Mouse (Mus musculus) layer of hippocampus, postnatal 36 days (tissue): ENCODE measurements around the gene Slc27a1. TPM values are rescaled to one million over a fixed set of nuclear protein-coding genes. Genes with fewer than 3 reads are reported as not detected.

Experiments used
- DNase-seq, 2 experiments: peaks; one replicate each; pipeline ENCODE4 v3.0.0; 2022
- microRNA-seq, 2 experiments: library from miRNA; unstranded; fragments of <30 nt; microRNA quantifications; one replicate each; pipeline ENCODE4 v1.2.0; 2021
- total RNA-seq, 2 experiments: library from RNA; stranded (reverse); gene quantifications; 2 replicates each; pipeline ENCODE4 v1.2.3; 2021

Gene Slc27a1
- total RNA-seq, 2 experiments from 2014 or later: 109 to 123 TPM

DNA sequence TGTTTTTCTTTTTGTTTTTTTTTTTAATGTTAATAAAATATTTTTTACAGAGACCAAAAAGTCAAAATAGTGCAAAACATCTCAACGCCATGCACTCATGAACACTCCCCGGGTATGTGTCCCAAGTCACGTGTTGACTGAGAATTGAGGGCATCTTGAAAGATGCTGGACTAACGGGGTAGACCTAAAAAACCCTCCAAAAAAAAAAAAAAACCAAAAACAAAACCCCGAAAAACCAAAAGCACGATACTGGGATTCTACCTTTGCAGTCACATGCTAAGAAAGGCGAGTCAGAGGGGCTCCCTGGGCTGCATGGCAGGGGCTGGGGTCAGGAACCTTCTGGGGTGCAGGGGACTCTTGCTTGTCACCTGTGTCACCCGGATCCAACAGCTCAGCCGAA is 58.1 kb downstream of the Slc27a1 start:
- no peak for DNase-seq

DNA sequence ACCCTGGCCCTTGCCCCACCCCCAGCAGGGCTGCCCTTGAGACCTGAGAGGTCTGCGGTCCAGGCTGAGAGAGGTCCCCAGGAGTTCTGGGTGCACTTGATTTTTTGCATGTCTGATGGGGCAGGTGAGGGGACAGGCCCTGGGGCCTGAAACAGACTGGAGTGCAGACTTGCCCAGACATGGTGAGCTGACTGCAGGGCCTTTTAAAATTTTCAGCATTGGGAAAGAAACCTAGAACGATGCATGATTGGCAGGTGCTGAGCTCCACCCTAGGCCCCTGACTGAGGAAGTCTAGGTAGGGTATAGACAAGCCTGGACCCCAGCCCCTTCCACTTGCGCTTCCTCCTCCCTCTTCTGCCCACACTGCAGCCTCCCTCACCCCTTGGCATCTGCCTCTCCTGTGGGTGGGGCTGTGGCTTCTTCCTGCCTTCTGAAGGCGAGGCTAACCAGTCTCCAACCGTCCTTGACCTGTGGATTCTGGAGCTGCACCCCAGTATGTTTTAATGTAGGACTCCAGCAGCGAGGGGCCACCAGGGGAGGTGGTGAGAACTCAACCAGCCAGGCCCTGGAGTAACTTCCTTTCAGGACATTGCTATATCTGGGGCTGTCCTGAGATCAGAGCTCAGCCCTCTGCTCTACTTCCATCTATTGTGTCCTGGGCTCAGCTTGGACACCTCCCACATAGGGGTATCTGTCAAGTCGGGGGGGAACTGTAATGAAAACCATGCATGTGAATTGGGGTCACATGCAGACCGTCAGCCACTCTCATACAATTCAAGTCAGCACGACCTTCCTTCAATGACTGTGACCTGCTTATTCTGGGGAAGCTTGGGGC is 58.8 kb downstream of the Slc27a1 start:
- no peak for DNase-seq

DNA sequence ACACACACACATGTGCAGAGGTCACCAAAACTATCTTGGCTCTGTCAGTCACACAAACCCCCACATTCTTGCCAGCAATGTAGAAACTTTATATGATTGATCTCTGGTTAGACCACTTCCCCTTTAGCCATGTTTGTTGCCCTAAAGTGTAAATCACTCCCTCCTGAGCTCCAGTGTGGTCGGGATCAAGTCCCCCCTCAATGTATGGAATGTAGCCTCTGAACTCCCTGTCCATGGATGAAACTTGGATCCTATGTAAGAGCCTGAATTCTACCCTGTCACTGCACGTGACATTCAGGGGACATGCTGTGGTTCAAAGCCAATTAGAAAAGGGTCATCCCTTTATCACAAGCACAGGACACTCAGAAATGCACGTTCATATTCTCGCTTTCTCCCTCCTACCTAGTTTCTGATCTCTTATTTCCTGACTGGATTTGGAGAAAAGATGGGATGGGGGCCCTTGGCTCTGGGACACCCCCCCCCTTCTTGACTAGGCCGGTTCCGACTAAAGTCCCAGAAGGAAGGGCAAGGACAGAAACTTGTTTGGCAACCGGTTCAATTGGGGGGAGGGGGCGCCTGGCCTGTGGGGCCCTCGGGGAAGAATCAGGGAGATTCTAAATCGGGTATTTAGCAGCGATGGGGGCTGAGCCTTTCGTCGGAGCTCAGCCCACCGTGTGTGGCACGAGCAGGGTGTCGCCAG is 59.9 kb downstream of the Slc27a1 start:
- no peak for DNase-seq

DNA sequence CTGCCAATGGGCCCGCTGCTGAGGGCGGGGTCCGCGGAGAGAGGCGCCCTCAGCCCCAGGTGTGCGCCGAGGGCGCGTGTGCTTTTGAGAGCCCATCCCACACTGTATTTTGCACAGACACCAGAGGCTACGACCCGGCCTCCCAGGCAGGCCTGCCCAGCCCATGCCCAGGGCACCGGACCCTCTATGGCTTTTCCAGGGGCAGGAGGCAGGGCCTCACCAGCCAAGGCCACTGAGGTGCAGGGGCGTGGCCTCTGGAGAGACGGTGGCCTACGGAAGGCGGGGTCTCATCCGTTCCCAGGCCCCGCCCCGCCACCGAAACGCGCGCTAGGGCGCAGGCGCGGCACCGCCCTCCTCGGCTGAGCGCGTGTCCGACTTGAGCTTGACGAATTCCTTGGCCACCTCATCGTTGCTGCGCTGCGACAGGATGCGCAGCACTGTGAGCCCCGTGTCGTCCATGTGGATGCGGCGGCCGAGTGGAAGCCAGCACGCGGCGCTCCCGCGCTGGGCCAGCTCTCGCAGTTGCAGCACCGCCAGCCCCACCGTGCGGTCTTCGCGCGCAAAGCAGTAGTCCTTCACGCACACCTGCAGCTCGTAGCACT is 60.5 kb downstream of the Slc27a1 start:
- peak; percentile 88 for DNase-seq

DNA sequence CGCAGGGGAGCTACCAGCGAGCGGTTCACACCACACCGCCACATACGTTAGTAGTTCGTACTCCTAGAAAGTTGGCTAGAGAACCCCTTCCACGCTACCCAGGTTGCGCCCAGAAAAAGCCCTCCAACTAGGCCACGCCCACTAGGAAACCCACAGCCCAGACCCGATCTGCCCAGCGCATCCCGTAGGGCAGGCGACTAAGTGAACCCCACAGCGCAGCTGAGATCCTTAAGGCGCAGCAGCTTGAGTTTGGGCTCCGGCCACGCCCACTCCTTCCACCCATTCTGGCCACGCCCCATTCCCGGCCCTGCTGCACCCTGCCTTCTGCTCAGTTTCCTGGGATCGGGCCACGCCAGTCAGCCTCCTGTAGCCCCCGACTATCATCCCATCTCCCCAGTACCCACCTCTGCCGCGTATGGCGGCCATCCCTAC is 61.1 kb downstream of the Slc27a1 start:
- DNase-seq: peak in 1 of 2 experiments; percentile 34

DNA sequence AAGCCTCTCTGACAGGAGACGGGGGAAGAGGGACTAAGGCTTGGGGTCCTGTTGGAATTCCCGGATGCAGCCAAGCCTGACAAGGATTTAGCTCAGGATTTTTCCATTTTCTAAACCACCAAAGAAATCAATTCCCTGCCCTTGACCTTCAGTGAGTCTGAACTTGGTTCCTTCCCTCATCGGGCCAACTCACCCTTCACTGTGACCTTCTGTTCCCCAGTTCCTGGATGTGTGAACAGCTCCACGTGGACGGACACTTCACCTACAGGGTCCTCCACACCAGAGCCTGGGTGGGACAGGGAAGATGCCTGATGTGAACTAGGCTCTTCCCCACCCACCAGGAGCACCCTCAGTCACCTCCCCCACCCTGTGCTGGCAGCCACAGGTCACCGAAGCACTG is 62.1 kb downstream of the Slc27a1 start:
- no peak for DNase-seq

DNA sequence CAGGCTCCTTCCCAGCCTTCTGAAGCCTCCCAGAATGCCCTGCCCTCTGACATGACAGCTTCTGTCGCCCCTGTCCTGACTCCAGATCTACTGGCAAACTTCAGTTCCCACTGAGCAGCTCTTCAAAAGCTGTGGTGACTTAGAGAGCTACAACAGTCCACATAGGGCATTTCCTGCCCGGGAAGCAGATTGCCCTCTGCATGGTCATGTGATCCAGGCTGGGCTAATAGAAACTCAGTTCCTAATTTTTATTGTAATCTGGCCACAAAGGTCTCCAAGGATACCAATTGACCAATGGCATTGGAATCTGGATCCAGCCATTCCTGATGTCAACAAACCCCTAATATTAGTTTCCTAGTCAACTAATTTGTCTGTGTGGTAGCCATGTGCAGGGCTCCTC is 63.2 kb downstream of the Slc27a1 start:
- no peak for DNase-seq

DNA sequence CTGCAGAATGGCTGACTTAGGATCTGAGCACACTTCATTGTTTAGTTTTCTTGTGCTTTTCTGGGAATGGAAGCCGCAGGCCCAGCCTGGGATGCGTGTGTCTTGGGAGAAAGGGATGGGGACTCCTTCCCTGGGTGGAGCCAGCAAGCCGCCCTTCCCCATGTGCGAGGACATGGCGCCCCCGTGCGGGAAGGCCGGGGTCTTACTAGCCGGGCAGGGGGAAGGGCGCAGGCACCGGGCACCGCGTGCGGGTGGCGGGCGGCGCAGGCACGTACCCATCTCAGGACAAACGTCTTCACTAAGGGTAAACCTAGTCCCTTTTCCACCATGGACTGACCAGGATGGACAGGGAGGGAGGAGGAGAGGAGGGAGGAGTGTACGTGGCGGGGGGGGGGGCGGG is 64.5 kb downstream of the Slc27a1 start:
- DNase-seq: no peak

DNA sequence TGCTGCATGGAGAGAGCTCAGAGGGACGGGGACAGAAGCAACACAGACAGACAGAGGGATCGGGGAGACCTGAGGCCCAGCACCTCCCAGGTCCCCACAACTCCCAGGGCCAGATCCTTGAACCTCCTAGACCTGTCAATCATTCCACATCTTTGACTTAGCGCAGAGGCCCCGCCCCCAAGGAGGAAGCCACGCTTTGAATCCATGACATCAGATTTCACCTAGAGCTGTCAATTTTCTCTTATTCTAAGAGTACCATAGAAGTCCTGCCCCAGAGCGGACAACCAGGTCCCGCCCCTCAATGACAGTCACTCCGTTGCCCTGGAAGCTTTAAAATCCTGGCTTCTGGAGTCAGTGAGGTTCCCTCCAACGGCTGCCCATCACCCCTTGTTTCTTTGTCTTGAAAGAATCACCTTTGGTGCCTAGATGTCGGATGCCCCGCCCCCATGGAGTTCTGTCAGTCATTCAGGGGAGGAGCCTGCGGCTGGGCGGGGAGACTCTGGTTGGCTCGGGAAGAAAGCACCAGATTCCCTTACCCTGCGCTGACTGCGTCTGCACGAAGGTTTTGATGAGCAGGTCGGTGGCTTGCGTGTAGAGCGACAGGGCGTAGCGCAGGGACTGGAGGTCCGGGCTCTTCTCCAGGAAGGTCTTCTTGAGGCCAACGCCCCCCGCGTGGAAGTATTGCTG is 65.4 kb downstream of the Slc27a1 start:
- no peak for DNase-seq

Small RNA genes lying within 50 kb of the gene (microRNA-seq; reads per million reads assigned to microRNA genes)
- 24.8 to 30.0 reads per million in 2 experiments for gene Mir6769b

Other genes with a start within 250 kb of the Slc27a1 start
- gene Use1, start 202.0 kb upstream of the Slc27a1 start, total RNA-seq: 100 to 1,000 TPM; 105 to 108 TPM
- gene Ocel1, start 197.6 kb upstream of the Slc27a1 start, total RNA-seq: 10 to 100 TPM; 12.1 to 14.1 TPM
- gene Nr2f6, start 186.9 kb upstream of the Slc27a1 start, total RNA-seq: 10 to 100 TPM; 42.6 to 47.1 TPM
- 1 to 10 TPM; 3.6 to 5.1 TPM for gene Ushbp1, start 173.1 kb upstream of the Slc27a1 start, total RNA-seq
- 10 to 100 TPM; 92.1 to 93.4 TPM for gene Babam1, start 172.0 kb upstream of the Slc27a1 start, total RNA-seq
- gene Ankle1, start 162.9 kb upstream of the Slc27a1 start, total RNA-seq: under 1 TPM; 0.27 to 0.46 TPM
- gene Abhd8, start 105.2 kb upstream of the Slc27a1 start, total RNA-seq: 100 to 1,000 TPM; 274 to 278 TPM
- 10 to 100 TPM; 49.6 to 52.1 TPM for gene Mrpl34, start 103.9 kb upstream of the Slc27a1 start, total RNA-seq
- 10 to 100 TPM; 87.6 to 93.5 TPM for gene Dda1, start 99.7 kb upstream of the Slc27a1 start, total RNA-seq
- gene Ano8, start 82.9 kb upstream of the Slc27a1 start, total RNA-seq: 10 to 100 TPM; 54.3 to 55.1 TPM
- gene Gtpbp3, start 80.8 kb upstream of the Slc27a1 start, total RNA-seq: 10 to 100 TPM; 31.7 to 33.3 TPM
- 1 to 10 TPM; 6.3 to 6.7 TPM for gene Plvap, start 57.1 kb upstream of the Slc27a1 start, total RNA-seq
- gene Ccdc194, start 43.2 kb upstream of the Slc27a1 start, total RNA-seq: not detected
- gene Bst2, start 31.4 kb upstream of the Slc27a1 start, total RNA-seq: 1 to 10 TPM; 3.0 to 5.8 TPM
- gene Mvb12a, start 26.0 kb upstream of the Slc27a1 start, total RNA-seq: 10 to 100 TPM; 30.1 to 34.7 TPM
- gene Tmem221, start 10.0 kb upstream of the Slc27a1 start, total RNA-seq: not detected
- not detected for gene Nxnl1, start 2.3 kb upstream of the Slc27a1 start, total RNA-seq
- 10 to 100 TPM; 31.0 to 35.8 TPM for gene Pgls, start 23.3 kb downstream of the Slc27a1 start, total RNA-seq
- 1 to 10 TPM; 3.7 to 4.5 TPM for gene Fam129c, start 28.8 kb downstream of the Slc27a1 start, total RNA-seq
- 10 to 100 TPM; 52.3 to 55.6 TPM for gene Colgalt1, start 42.1 kb downstream of the Slc27a1 start, total RNA-seq
- gene Unc13a, start 102.9 kb downstream of the Slc27a1 start, total RNA-seq: 100 to 1,000 TPM; 268 to 288 TPM
- 1 to 10 TPM; 5.2 TPM for gene Jak3, start 107.4 kb downstream of the Slc27a1 start, total RNA-seq
- gene Insl3, start 120.3 kb downstream of the Slc27a1 start, total RNA-seq: 1 to 10 TPM in 1 of 2 experiments, not detected in 1; 3.6 TPM
- gene B3gnt3, start 132.9 kb downstream of the Slc27a1 start, total RNA-seq: under 1 TPM; 0.40 to 0.91 TPM
- gene Fcho1, start 156.8 kb downstream of the Slc27a1 start, total RNA-seq: 100 to 1,000 TPM; 103 to 114 TPM